Mouse (Mus musculus): ENCODE results near the gene Fam229b. TPM values are rescaled to one million over a fixed set of nuclear protein-coding genes. Genes with fewer than 3 reads are reported as not detected.

Fam229b gene
- polyA plus RNA-seq, 1 experiment from 2014 or later: 13.8 TPM

- H3K27ac ChIP-seq (ENCODE audit: low read length): no peak overlapping the region
- no peak for ATAC-seq (ENCODE audit: insufficient number of reproducible peaks, insufficient read depth, low FRiP score, low read depth)
- peaks cover 30% of the 10 kb centered on the region for H3K4me1 ChIP-seq (ENCODE audit: control insufficient read depth, insufficient read depth, low read length)
- 0 out of 2 replicates have a peak overlapping the region, but pooled peaks have one; percentile 7 for H3K4me2 ChIP-seq (replicated peaks; ENCODE audit: low read depth, low read length)
- H3K36me3 ChIP-seq (ENCODE audit: control insufficient read depth, insufficient read depth, low read length): no peaks in the 10 kb centered on the region
- no peak overlapping the region for H3K4me3 ChIP-seq (ENCODE audit: low read depth, low read length)
- no peaks in the 10 kb centered on the region for H3K27me3 ChIP-seq (ENCODE audit: control insufficient read depth, insufficient read depth, low read length)
- WGBS: 61% methylated on average over 9 of the region's 9 CpGs
- H3K9me3 ChIP-seq (ENCODE audit: control insufficient read depth, low read depth, low read length): no peaks in the 10 kb centered on the region
- H3K9ac ChIP-seq (replicated peaks; ENCODE audit: low read depth, low read length): no peak overlapping the region
Observed at GRCm38 (mm10) chr10:39169642-39170041, 35.9 kb upstream of the Fam229b start.

GRCm38 (mm10) chr10:39167611-39168010 is 33.9 kb upstream of the Fam229b start:
- Histone ChIP-seq H3K9ac (replicated peaks; ENCODE audit: low read depth, low read length) (no peak overlapping the region), H3K36me3 (ENCODE audit: control insufficient read depth, insufficient read depth, low read length) (no peaks in the 10 kb centered on the region), H3K27me3 (ENCODE audit: control insufficient read depth, insufficient read depth, low read length) (no peaks in the 10 kb centered on the region), H3K4me3 (ENCODE audit: low read depth, low read length) (no peak overlapping the region), H3K4me2 (replicated peaks; ENCODE audit: low read depth, low read length) (no peak overlapping the region), H3K9me3 (ENCODE audit: control insufficient read depth, low read depth, low read length) (no peaks in the 10 kb centered on the region), H3K4me1 (ENCODE audit: control insufficient read depth, insufficient read depth, low read length) (peaks cover 28% of the 10 kb centered on the region), H3K27ac (ENCODE audit: low read length) (no peak overlapping the region)
- ATAC-seq (ENCODE audit: insufficient number of reproducible peaks, insufficient read depth, low FRiP score, low read depth): no peak
- 70% methylated on average over 11 of the region's 11 CpGs for WGBS

- WGBS: 24% methylated on average over 11 of the region's 11 CpGs
- Histone ChIP-seq H3K36me3 (ENCODE audit: control insufficient read depth, insufficient read depth, low read length) (no peaks in the 10 kb centered on the region), H3K9ac (replicated peaks; ENCODE audit: low read depth, low read length) (no peak overlapping the region), H3K4me1 (ENCODE audit: control insufficient read depth, insufficient read depth, low read length) (peaks cover 20% of the 10 kb centered on the region), H3K4me2 (replicated peaks; ENCODE audit: low read depth, low read length) (peak overlapping the region; percentile 34), H3K27ac (ENCODE audit: low read length) (peak overlapping the region; percentile 61; the same call in 1 of the 2 replicates), H3K9me3 (ENCODE audit: control insufficient read depth, low read depth, low read length) (no peaks in the 10 kb centered on the region), H3K27me3 (ENCODE audit: control insufficient read depth, insufficient read depth, low read length) (no peaks in the 10 kb centered on the region), H3K4me3 (ENCODE audit: low read depth, low read length) (peak overlapping the region; percentile 15; the same call in 1 of the 2 replicates)
- no peak for ATAC-seq (ENCODE audit: insufficient number of reproducible peaks, insufficient read depth, low FRiP score, low read depth)
Observed at GRCm38 (mm10) chr10:39165632-39166115, 32.0 kb upstream of the Fam229b start.

- no peaks in the 10 kb centered on the region for H3K36me3 ChIP-seq (ENCODE audit: control insufficient read depth, insufficient read depth, low read length)
- H3K4me3 ChIP-seq (ENCODE audit: low read depth, low read length): no peak within 1 kb of the TSS
- peaks cover 17% of the 10 kb centered on the region for H3K4me1 ChIP-seq (ENCODE audit: control insufficient read depth, insufficient read depth, low read length)
- H3K9ac ChIP-seq (replicated peaks; ENCODE audit: low read depth, low read length): no peak within 1 kb of the TSS
- no peaks in the 10 kb centered on the region for H3K27me3 ChIP-seq (ENCODE audit: control insufficient read depth, insufficient read depth, low read length)
- no peak for ATAC-seq (ENCODE audit: insufficient number of reproducible peaks, insufficient read depth, low FRiP score, low read depth)
- no peaks in the 10 kb centered on the region for H3K9me3 ChIP-seq (ENCODE audit: control insufficient read depth, low read depth, low read length)
- WGBS: 88% methylated on average over 10 of the region's 10 CpGs
- peak within 1 kb of the TSS; percentile 35 for H3K4me2 ChIP-seq (replicated peaks; ENCODE audit: low read depth, low read length)
- H3K27ac ChIP-seq (ENCODE audit: low read length): no peak within 1 kb of the TSS; the same call in 1 of the 2 replicates
Observed at GRCm38 (mm10) chr10:39163694-39164093, 30.0 kb upstream of the Fam229b start, which contains the start of gene Ccn6. Gene Ccn6 (minus strand): TSS chr10:39163794.

GRCm38 (mm10) chr10:39162666-39163484 is 29.2 kb upstream of the Fam229b start:
- Histone ChIP-seq H3K27ac (ENCODE audit: low read length) (no peak overlapping the region; the same call in 1 of the 2 replicates), H3K9me3 (ENCODE audit: control insufficient read depth, low read depth, low read length) (no peaks in the 10 kb centered on the region), H3K27me3 (ENCODE audit: control insufficient read depth, insufficient read depth, low read length) (no peaks in the 10 kb centered on the region), H3K4me1 (ENCODE audit: control insufficient read depth, insufficient read depth, low read length) (peaks cover 17% of the 10 kb centered on the region), H3K4me2 (replicated peaks; ENCODE audit: low read depth, low read length) (peak overlapping the region; percentile 35), H3K9ac (replicated peaks; ENCODE audit: low read depth, low read length) (no peak overlapping the region), H3K4me3 (ENCODE audit: low read depth, low read length) (no peak overlapping the region), H3K36me3 (ENCODE audit: control insufficient read depth, insufficient read depth, low read length) (no peaks in the 10 kb centered on the region)
- WGBS: 18% methylated on average over 18 of the region's 18 CpGs
- no peak for ATAC-seq (ENCODE audit: insufficient number of reproducible peaks, insufficient read depth, low FRiP score, low read depth)

GRCm38 (mm10) chr10:39161406-39161805 is 27.7 kb upstream of the Fam229b start:
- peaks cover 16% of the 10 kb centered on the region for H3K4me1 ChIP-seq (ENCODE audit: control insufficient read depth, insufficient read depth, low read length)
- no peak overlapping the region for H3K27ac ChIP-seq (ENCODE audit: low read length)
- H3K9me3 ChIP-seq (ENCODE audit: control insufficient read depth, low read depth, low read length): no peaks in the 10 kb centered on the region
- ATAC-seq (ENCODE audit: insufficient number of reproducible peaks, insufficient read depth, low FRiP score, low read depth): no peak
- no peak overlapping the region for H3K4me3 ChIP-seq (ENCODE audit: low read depth, low read length)
- H3K27me3 ChIP-seq (ENCODE audit: control insufficient read depth, insufficient read depth, low read length): no peaks in the 10 kb centered on the region
- no peaks in the 10 kb centered on the region for H3K36me3 ChIP-seq (ENCODE audit: control insufficient read depth, insufficient read depth, low read length)
- H3K4me2 ChIP-seq (replicated peaks; ENCODE audit: low read depth, low read length): no peak overlapping the region
- 96% methylated on average over 1 of the region's 1 CpGs for WGBS
- H3K9ac ChIP-seq (replicated peaks; ENCODE audit: low read depth, low read length): no peak overlapping the region

GRCm38 (mm10) chr10:39158306-39158705 is 24.6 kb upstream of the Fam229b start:
- H3K27ac ChIP-seq (ENCODE audit: low read length): no peak overlapping the region
- ATAC-seq (ENCODE audit: insufficient number of reproducible peaks, insufficient read depth, low FRiP score, low read depth): no peak
- no peak overlapping the region for H3K9ac ChIP-seq (replicated peaks; ENCODE audit: low read depth, low read length)
- no peak overlapping the region for H3K4me2 ChIP-seq (replicated peaks; ENCODE audit: low read depth, low read length)
- no peaks in the 10 kb centered on the region for H3K36me3 ChIP-seq (ENCODE audit: control insufficient read depth, insufficient read depth, low read length)
- H3K27me3 ChIP-seq (ENCODE audit: control insufficient read depth, insufficient read depth, low read length): no peaks in the 10 kb centered on the region
- 0 out of 2 replicates have a peak, but pooled peaks cover 8% of the 10 kb centered on the region for H3K4me1 ChIP-seq (ENCODE audit: control insufficient read depth, insufficient read depth, low read length)
- 57% methylated on average over 12 of the region's 12 CpGs for WGBS
- H3K9me3 ChIP-seq (ENCODE audit: control insufficient read depth, low read depth, low read length): no peaks in the 10 kb centered on the region
- no peak overlapping the region for H3K4me3 ChIP-seq (ENCODE audit: low read depth, low read length)

- 84% methylated on average over 1 of the region's 1 CpGs for WGBS
- ATAC-seq (ENCODE audit: insufficient number of reproducible peaks, insufficient read depth, low FRiP score, low read depth): no peak
Observed at GRCm38 (mm10) chr10:39157321-39157720, 23.6 kb upstream of the Fam229b start.

More at GRCm38 (mm10) chr10:39157321-39157720, 23.6 kb upstream of the Fam229b start:
- H3K9me3 ChIP-seq (ENCODE audit: control insufficient read depth, low read depth, low read length): no peaks in the 10 kb centered on the region
- no peaks in the 10 kb centered on the region for H3K36me3 ChIP-seq (ENCODE audit: control insufficient read depth, insufficient read depth, low read length)
- H3K27me3 ChIP-seq (ENCODE audit: control insufficient read depth, insufficient read depth, low read length): no peaks in the 10 kb centered on the region
- H3K4me3 ChIP-seq (ENCODE audit: low read depth, low read length): no peak overlapping the region
- no peak overlapping the region for H3K4me2 ChIP-seq (replicated peaks; ENCODE audit: low read depth, low read length)
- H3K27ac ChIP-seq (ENCODE audit: low read length): no peak overlapping the region
- no peak overlapping the region for H3K9ac ChIP-seq (replicated peaks; ENCODE audit: low read depth, low read length)
- 0 out of 2 replicates have a peak, but pooled peaks cover 2% of the 10 kb centered on the region for H3K4me1 ChIP-seq (ENCODE audit: control insufficient read depth, insufficient read depth, low read length)

Measured in stomach, embryonic 14.5 days (tissue).